ENCODE assay signal across 19 mouse cellular contexts in the genomic region with DNA sequence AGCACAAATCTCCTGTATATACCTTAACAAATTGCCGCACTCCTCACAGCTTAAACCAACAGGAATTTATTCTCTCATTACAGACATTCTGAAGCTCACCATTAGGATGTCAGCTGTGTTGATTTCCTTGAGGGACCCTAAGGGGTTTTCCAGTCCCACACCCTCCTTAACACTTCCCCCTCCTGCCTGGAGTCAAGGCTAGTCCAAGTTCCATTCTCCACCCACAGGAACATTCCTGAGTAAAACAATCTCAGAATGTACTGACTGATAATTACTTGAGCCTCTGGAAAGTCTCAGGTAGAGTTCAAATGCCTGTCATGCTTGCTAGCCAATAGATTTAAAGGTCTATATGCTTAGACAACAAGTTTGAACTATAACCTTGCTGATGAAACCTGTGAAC.
"Had no signal": no experiment of that assay in that cellular context is flagged by ENCODE, and none has a peak within 500 bp of the region (broad histone marks: within the 10 kb centered on the region; RNA-seq: fewer than 3 reads in every experiment).

No protein-coding gene starts in this region.

- H3K27ac ChIP-seq: midbrain, embryonic 10.5 days; midbrain, embryonic 12.5 days; neural tube, embryonic 13.5 days; neural tube, embryonic 15.5 days; stomach, embryonic 15.5 days; stomach, postnatal 0 days had no signal

- H3K27me3 ChIP-seq: midbrain, embryonic 12.5 days; neural tube, embryonic 13.5 days; neural tube, embryonic 15.5 days; stomach, embryonic 15.5 days had no signal

- DNase-seq: lung, adult 18-20 months; lung, embryonic 14.5 days; lung, postnatal 10 days; lung, postnatal 4 days; midbrain, embryonic 14.5 days; retina, postnatal 1 day; right cerebral cortex, adult 18-20 months; right cerebral cortex, postnatal 14 days; thymus, adult 2 months; thymus, postnatal 25 days; thymus, postnatal 4 days had no signal

- H3K9me3 ChIP-seq: midbrain, embryonic 10.5 days; midbrain, embryonic 12.5 days; neural tube, embryonic 13.5 days; neural tube, embryonic 15.5 days; stomach, embryonic 15.5 days had no signal

- H3K4me3 ChIP-seq: midbrain, embryonic 10.5 days; midbrain, embryonic 12.5 days; myocyte; neural tube, embryonic 13.5 days; neural tube, embryonic 15.5 days; stomach, embryonic 15.5 days had no signal

- H3K4me2 ChIP-seq: lung, embryonic 14.5 days; midbrain, embryonic 12.5 days; neural tube, embryonic 13.5 days; neural tube, embryonic 15.5 days; stomach, embryonic 15.5 days had no signal

- H3K36me3 ChIP-seq: midbrain, embryonic 10.5 days; midbrain, embryonic 12.5 days; neural tube, embryonic 13.5 days; neural tube, embryonic 15.5 days; stomach, embryonic 15.5 days had no signal

- ATAC-seq: midbrain, embryonic 16.5 days had no signal

- H3K9ac ChIP-seq: lung, embryonic 14.5 days; midbrain, embryonic 12.5 days; neural tube, embryonic 13.5 days; neural tube, embryonic 15.5 days; stomach, embryonic 15.5 days had no signal

- H3K4me1 ChIP-seq: midbrain, embryonic 10.5 days; midbrain, embryonic 12.5 days; neural tube, embryonic 13.5 days; neural tube, embryonic 15.5 days; stomach, embryonic 15.5 days had no signal
